Mouse (Mus musculus) hindbrain, embryonic 14.5 days (tissue): ENCODE results near the gene Mrpl38. TPM values are rescaled to one million over a fixed set of nuclear protein-coding genes. Genes with fewer than 3 reads are reported as not detected.

Source experiments
- polyA plus RNA-seq: library from polyadenylated mRNA; unstranded; fragments of >200 nt; fragmentation: Nextera tagmentation; extraction: Ambion mirVana; gene quantifications from 2 replicates; pipeline ENCODE4 v1.2.1, GENCODE M21; 2014

Mrpl38 gene
- polyA plus RNA-seq, 1 experiment from 2014 or later, result 79.4 TPM

Other genes starting within 250 kb of the Mrpl38 start
- 2.9 and 4.6 TPM in 2 replicates for gene Smim5, start 238.9 kb downstream of the Mrpl38 start, polyA plus RNA-seq
- gene Smim6, start 226.9 kb downstream of the Mrpl38 start, polyA plus RNA-seq, result not detected in 2 replicates
- 40.5 and 41.8 TPM in 2 replicates for gene Sap30bp, start 205.6 kb downstream of the Mrpl38 start, polyA plus RNA-seq
- 16.7 and 17.2 TPM in 2 replicates for gene Recql5, start 205.4 kb downstream of the Mrpl38 start, polyA plus RNA-seq
- gene Itgb4, start 164.2 kb downstream of the Mrpl38 start, polyA plus RNA-seq, result 1.5 and 1.6 TPM in 2 replicates
- 48.6 and 54.4 TPM in 2 replicates for gene Galk1, start 126.1 kb downstream of the Mrpl38 start, polyA plus RNA-seq
- 1,746 and 2,054 TPM in 2 replicates for gene H3f3b, start 110.9 kb downstream of the Mrpl38 start, polyA plus RNA-seq
- 25.6 and 29.3 TPM in 2 replicates for gene Unk, start 108.5 kb downstream of the Mrpl38 start, polyA plus RNA-seq
- 0.75 and 0.83 TPM in 2 replicates for gene Unc13d, start 60.9 kb downstream of the Mrpl38 start, polyA plus RNA-seq
- gene Wbp2, start 51.9 kb downstream of the Mrpl38 start, polyA plus RNA-seq, result 164 and 183 TPM in 2 replicates
- gene Trim47, start 11.7 kb downstream of the Mrpl38 start, polyA plus RNA-seq, result 9.4 and 10.6 TPM in 2 replicates
- 2.7 and 2.9 TPM in 2 replicates for gene Trim65, start 7.7 kb downstream of the Mrpl38 start, polyA plus RNA-seq
- gene Fbf1, start 29.3 kb upstream of the Mrpl38 start, polyA plus RNA-seq, result 43.0 and 45.4 TPM in 2 replicates
- gene Ten1, start 60.0 kb upstream of the Mrpl38 start, polyA plus RNA-seq, result 80.7 and 88.0 TPM in 2 replicates
- gene Acox1, start 60.2 kb upstream of the Mrpl38 start, polyA plus RNA-seq, result 67.5 and 75.7 TPM in 2 replicates
- gene Evpl, start 99.2 kb upstream of the Mrpl38 start, polyA plus RNA-seq, result 0.62 and 0.64 TPM in 2 replicates
- gene Srp68, start 135.3 kb upstream of the Mrpl38 start, polyA plus RNA-seq, result 52.0 and 54.0 TPM in 2 replicates
- 0.55 and 0.57 TPM in 2 replicates for gene Galr2, start 142.1 kb upstream of the Mrpl38 start, polyA plus RNA-seq
- 115 and 118 TPM in 2 replicates for gene Exoc7, start 168.4 kb upstream of the Mrpl38 start, polyA plus RNA-seq
- gene Foxj1, start 196.5 kb upstream of the Mrpl38 start, polyA plus RNA-seq, result 13.1 and 16.2 TPM in 2 replicates